Mouse (Mus musculus) liver, postnatal 0 days (tissue): ENCODE measurements around the gene Shisa9.
A peak's percentile ranks its signal among the peaks of the same experiment; 100 is the strongest.

Source experiments
- CTCF ChIP-seq: sonication (generic); IDR thresholded peaks from 2 replicates; pipeline ENCODE4 v1.5.1; 2016; ENCODE audit warnings: antibody characterized with exemption, low read depth
- EP300 ChIP-seq: IDR thresholded peaks from 2 replicates; pipeline ENCODE4 v1.6.1; 2016; ENCODE audit warnings: antibody characterized with exemption, low read depth, mild to moderate bottlenecking

DNA sequence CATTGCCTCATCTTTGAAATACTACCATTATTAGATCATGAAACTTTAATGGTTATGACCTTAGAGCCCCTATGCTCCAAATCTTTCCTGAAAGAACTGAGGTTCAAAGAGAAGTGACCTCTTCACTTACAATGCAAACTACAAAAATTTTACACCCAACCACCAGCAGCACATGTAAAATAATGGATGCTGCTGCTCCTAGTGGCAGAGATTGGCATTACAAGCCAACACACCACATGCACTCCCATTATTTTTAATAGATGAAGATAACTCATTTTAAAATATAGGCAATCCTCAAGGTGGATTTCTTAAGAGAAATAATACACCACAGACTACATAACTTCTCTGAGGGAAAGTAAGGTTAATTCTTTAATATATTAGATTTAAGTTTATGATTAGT lies 43.4 kb upstream of the Shisa9 start:
- TF ChIP-seq CTCF = peak; percentile 80
- TF ChIP-seq EP300 = no peak
